Mouse (Mus musculus) heart, postnatal 0 days (tissue): ENCODE data around the gene Gm14322. TPM values are rescaled to one million over a fixed set of nuclear protein-coding genes. Genes with fewer than 3 reads are reported as not detected.
"Not testable (repeated sequence)": the region's sequence is repeated elsewhere in the genome, so short reads cannot be mapped to it uniquely, and the experiment has no call there.

Experiments used
- ATAC-seq: fragments of 200-750 bp; cut with Nextera tagmentation; 2 replicates; pipeline ENCODE4 v1.8.0; 2017; ENCODE audit warnings: low read depth, moderate number of reproducible peaks, moderate library complexity; ENCODE audit not compliant: insufficient read depth
- DNase-seq: peaks from one replicate; pipeline ENCODE4 v3.0.0-alpha.2; 2016; ENCODE audit warnings: low spot score
- H3K27ac ChIP-seq: fragments of 300-500 bp; sonication (generic); 2 replicates; pipeline ENCODE4 v1.5.1; 2014; ENCODE audit warnings: low read depth, mild to moderate bottlenecking
- H3K27me3 ChIP-seq: fragments of 300-500 bp; sonication (generic); 2 replicates; pipeline ENCODE4 v1.6.1; 2014; ENCODE audit warnings: low read length, mixed read lengths; ENCODE audit not compliant: control insufficient read depth, insufficient read depth
- H3K36me3 ChIP-seq: fragments of 300-500 bp; sonication (generic); replicated peaks from 2 replicates; pipeline ENCODE4 v1.6.1; 2014; ENCODE audit warnings: low read length, mixed read lengths; ENCODE audit not compliant: control insufficient read depth, insufficient read depth
- H3K4me1 ChIP-seq: fragments of 300-500 bp; sonication (generic); 2 replicates; pipeline ENCODE4 v1.6.1; 2014; ENCODE audit warnings: antibody characterized with exemption; ENCODE audit not compliant: control insufficient read depth, insufficient read depth
- H3K4me2 ChIP-seq: fragments of 300-500 bp; sonication (generic); 2 replicates; pipeline ENCODE4 v1.6.1; 2014; ENCODE audit warnings: low read depth, mild to moderate bottlenecking, low read length, moderate library complexity
- H3K4me3 ChIP-seq: fragments of 300-500 bp; sonication (generic); 2 replicates; pipeline ENCODE4 v1.5.1; 2014; ENCODE audit warnings: low read depth, low read length
- H3K9ac ChIP-seq: fragments of 300-500 bp; sonication (generic); replicated peaks from 2 replicates; pipeline ENCODE4 v1.6.1; 2014; ENCODE audit warnings: low read depth, low read length, mixed read lengths
- H3K9me3 ChIP-seq: fragments of 300-500 bp; sonication (generic); replicated peaks from 2 replicates; pipeline ENCODE4 v1.6.1; 2016; ENCODE audit warnings: low read length; ENCODE audit not compliant: control insufficient read depth
- WGBS: fragments of 180-500 bp; shearing (Covaris S2); extraction: QIAGEN DNeasy Blood & Tissue Kit; methylation state at CpG from one replicate; pipeline ENCODE4 v1.1.7; 2014; 5-methylcytosine and 5-hydroxymethylcytosine counted together
- polyA plus RNA-seq: library from polyadenylated mRNA; unstranded; fragments of >200 nt; fragmentation: Nextera tagmentation; extraction: Ambion mirVana; gene quantifications from 2 replicates; pipeline ENCODE4 v1.2.1, GENCODE M21; 2015
- total RNA-seq: library from RNA; depleted of rRNA; stranded (reverse); fragments of >200 nt; gene quantifications from 2 replicates; pipeline ENCODE4 v1.2.3, GENCODE M21; 2014; ENCODE audit warnings: low replicate concordance; rRNA removed

Gene Gm14322
- total RNA-seq (3.4 TPM in 1 of 2 replicates, not detected in the other), polyA plus RNA-seq (3.2 and 3.5 TPM in 2 replicates)

GRCm38 (mm10) chr2:177758941-177759558, at the start of gene Gm14322:
Gene Gm14322 (plus strand): TSS chr2:177759288.
- not testable (repeated sequence) for H3K9ac ChIP-seq, H3K9me3 ChIP-seq, H3K27me3 ChIP-seq, H3K27ac ChIP-seq, H3K36me3 ChIP-seq, ATAC-seq, H3K4me1 ChIP-seq, DNase-seq
- Histone ChIP-seq H3K4me2 (peak within 1 kb of the TSS; percentile 25; the same call in 1 of the 2 replicates), H3K4me3 (peak within 1 kb of the TSS; percentile 33)
- 22% methylated on average over 8 of the region's 9 CpGs for WGBS

- not testable (repeated sequence) for H3K4me2 ChIP-seq, H3K4me1 ChIP-seq, DNase-seq, ATAC-seq, H3K9me3 ChIP-seq, H3K36me3 ChIP-seq, H3K27ac ChIP-seq, H3K27me3 ChIP-seq, H3K4me3 ChIP-seq, H3K9ac ChIP-seq
- WGBS, result 69% methylated on average over 4 of the region's 10 CpGs
These were observed 17.6 kb upstream of the Gm14322 start for GRCm38 (mm10) chr2:177741487-177741886.

DNA sequence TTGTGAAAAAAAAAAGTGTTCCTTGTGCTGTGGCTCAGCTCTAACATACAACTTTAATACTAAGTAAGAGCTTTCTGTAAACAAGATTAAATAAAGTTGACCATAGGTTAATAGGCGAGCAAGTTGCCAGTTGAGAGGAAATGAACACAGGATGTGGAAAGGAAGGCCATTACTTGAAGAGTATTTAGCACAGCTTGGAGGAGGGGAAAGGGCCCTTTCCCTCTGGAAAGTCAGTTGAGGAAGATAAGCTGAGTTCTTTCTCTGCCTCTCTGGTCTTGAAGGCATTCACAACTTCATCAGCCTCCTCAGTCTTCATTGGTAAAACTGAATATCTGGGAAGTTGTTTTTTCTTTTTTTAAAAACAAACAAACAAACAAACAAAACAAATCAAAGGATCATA, 28.3 kb downstream of the Gm14322 start:
- H3K4me3 ChIP-seq, result not testable (repeated sequence)

DNA sequence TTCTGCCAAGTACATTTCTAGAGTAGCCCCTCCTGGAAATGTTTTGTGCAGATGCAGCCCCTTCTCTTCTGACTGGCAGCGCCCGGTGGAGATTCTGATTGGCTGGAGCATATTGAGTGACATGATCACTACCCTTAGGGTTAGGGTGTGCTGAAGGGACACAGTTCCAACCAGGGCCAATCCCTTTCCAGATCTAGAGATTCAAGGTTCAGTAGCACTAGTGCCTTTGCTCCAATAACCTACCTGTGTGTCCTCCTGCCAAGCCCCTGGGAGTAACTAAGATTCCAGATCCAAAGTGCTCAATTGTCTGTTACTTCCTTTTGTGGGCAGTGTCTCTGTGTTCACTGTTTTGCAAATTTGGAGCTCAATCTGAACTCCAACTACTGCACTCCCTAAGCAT, 47.1 kb downstream of the Gm14322 start:
- H3K4me2 ChIP-seq, H3K27me3 ChIP-seq, H3K36me3 ChIP-seq, H3K4me1 ChIP-seq, H3K4me3 ChIP-seq, ATAC-seq, H3K9me3 ChIP-seq, H3K9ac ChIP-seq, DNase-seq, H3K27ac ChIP-seq: not testable (repeated sequence)
- no CpG with 5 or more reads among the region's 2 CpGs for WGBS

More for the DNA sequence above, 28.3 kb downstream of the Gm14322 start:
- H3K36me3 ChIP-seq, DNase-seq, H3K27ac ChIP-seq, H3K4me2 ChIP-seq, H3K9me3 ChIP-seq, H3K9ac ChIP-seq, H3K4me1 ChIP-seq, H3K27me3 ChIP-seq, ATAC-seq: not testable (repeated sequence)
- 32% methylated on average over 1 of the region's 1 CpGs for WGBS

Other genes with a start within 250 kb of the Gm14322 start
- not detected in 2 replicates for gene Gm14406, start 181.1 kb upstream of the Gm14322 start, total RNA-seq
- gene Gm14406, start 181.1 kb upstream of the Gm14322 start, polyA plus RNA-seq, result not detected in 2 replicates
- gene Gm14325, start 81.0 kb downstream of the Gm14322 start, total RNA-seq, result 17.9 and 160 TPM in 2 replicates
- 24.0 and 25.4 TPM in 2 replicates for gene Gm14325, start 81.0 kb downstream of the Gm14322 start, polyA plus RNA-seq
- gene Gm14327, start 137.8 kb downstream of the Gm14322 start, total RNA-seq, result 0.46 TPM in 1 of 2 replicates, not detected in the other
- 5.6 and 5.7 TPM in 2 replicates for gene Gm14327, start 137.8 kb downstream of the Gm14322 start, polyA plus RNA-seq
- not detected in 2 replicates for gene Zfp972, start 166.3 kb downstream of the Gm14322 start, total RNA-seq
- gene Zfp972, start 166.3 kb downstream of the Gm14322 start, polyA plus RNA-seq, result 0.38 and 0.89 TPM in 2 replicates
- 7.3 and 12.3 TPM in 2 replicates for gene Gm14326, start 198.0 kb downstream of the Gm14322 start, total RNA-seq
- 30.4 and 37.8 TPM in 2 replicates for gene Gm14326, start 198.0 kb downstream of the Gm14322 start, polyA plus RNA-seq